Mouse (Mus musculus): Measurements from ENCODE around the gene Myh7b. TPM values are rescaled to one million over a fixed set of nuclear protein-coding genes. Genes with fewer than 3 reads are reported as not detected.
A peak's percentile ranks its signal among the peaks of the same experiment; 100 is the strongest.

The Myh7b gene
- total RNA-seq (2021) = 1 to 10 TPM; 5.0 to 6.7 TPM
- long read RNA-seq, experiment 1, partial matches to known transcripts = 24 of 26 reads
- long read RNA-seq, experiment 1, other reads (novel, unspliced or antisense) = 2 of 26 reads
- long read RNA-seq, experiment 2, partial matches to known transcripts = 15 of 21 reads
- long read RNA-seq, experiment 2, other reads (novel, unspliced or antisense) = 5 of 21 reads

DNA sequence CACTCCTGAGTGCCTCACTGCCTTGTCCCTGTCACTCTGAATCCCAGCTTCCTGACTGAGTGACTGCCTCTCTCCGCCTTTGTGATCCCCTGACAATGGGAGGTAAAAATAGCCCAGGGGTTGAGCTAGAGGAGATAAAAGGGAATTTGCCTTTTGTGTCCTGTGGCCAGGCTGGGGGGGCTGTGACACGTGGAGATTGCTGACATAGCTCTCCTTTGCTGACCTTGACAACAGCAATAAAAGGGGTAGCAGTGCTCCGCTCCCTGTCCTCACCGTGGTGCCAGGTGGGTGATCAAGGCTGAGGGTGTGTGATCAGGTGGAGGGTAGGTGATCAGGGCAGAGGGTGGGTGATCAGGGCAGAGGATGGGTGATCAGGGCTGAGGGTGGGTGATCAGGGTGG lies at the start of gene Myh7b:
Gene Myh7b (plus strand): TSS at position 235 of the 400 bp plus-strand sequence.
- DNase-seq (ENCODE audit: low spot score in 2 of 2) = no peak

DNA sequence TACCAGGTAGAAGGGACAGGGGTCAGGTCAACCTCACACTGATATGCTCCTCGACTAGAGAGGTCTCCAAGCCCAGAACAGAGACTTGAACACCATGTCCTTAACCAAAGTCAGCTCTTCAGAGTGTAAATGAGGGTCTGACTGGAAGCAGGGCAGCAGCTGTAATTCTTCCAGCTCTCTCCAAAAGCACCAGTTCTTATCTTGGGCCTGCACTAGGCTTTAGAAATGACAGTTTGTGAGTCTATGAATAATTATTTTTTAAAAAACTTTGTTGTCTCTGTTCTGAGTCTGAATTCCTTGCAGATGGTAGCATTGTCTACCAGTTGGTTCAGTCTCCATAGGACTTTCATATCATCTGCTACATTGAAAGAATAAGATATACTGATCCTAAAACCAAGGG lies 48.8 kb upstream of the Myh7b start:
- no peak for DNase-seq (ENCODE audit: low spot score in 2 of 2)

DNA sequence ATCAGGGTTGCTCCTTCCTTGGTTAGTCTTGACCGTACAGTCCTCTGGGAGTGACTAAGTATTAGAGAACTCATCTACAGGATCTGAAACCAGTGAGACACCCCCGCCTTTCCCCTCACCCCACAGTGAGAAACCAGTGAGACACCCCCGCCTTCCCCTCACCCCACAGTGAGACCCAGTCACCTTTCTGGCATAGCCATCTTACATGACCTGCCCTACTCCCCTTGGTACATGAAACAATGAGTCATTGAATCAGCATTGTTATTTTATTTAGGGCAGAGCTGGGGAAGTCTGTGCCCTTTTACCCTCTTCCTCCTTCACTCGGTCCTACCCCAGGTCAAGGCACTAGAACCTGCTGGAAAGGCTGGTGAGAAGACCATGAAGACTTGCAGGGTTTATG lies 48.1 kb upstream of the Myh7b start:
- no peak for DNase-seq (ENCODE audit: low spot score in 2 of 2)

DNA sequence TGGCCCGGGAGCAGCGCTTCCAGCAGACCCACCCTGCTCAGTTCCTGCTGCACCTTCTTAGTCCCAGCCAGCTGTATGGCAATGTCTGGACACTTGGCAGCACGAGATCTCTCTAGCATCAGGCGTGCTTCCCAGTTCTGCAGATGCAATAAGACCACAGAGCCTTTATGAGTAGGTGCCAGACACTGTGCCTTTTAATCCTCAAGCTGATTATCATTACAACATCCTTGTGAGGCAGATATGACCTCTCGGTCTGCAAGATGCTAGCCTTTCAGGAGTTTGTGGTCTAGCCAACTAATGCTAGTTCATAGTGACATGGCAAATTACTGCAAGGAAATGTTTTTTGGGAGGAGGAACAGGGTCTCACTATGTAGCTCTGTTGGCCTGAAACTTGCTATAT lies 43.3 kb upstream of the Myh7b start:
- DNase-seq (ENCODE audit: low spot score in 2 of 2) = no peak

DNA sequence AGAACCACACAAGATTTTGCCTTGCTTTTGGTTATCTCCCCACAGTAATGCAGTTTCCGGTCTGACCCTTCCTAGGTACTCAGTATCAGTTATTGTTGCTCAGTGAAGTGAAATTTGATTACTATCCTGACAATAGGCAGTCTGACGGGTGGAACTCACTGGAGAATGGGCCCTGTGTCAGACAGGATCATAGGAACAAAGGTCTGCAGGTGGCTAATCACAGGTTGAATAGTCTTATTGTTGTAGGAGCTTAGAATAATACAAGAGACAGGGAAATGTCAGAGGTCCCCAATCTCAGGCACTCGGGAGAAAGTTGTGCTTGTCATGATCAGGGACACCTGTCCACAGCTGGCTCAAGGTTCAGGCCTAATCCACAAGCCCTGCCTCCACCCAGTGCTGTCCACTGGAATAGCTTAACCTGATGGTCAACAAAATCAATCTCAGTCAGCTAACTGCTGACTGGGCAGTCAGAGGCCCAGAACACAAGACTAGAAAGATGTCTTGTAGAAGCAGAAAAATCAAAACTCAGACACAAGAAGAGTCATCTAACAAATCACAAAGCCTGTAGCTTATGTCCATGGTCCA lies 41.7 kb upstream of the Myh7b start:
- DNase-seq (ENCODE audit: low spot score in 2 of 2) = no peak

DNA sequence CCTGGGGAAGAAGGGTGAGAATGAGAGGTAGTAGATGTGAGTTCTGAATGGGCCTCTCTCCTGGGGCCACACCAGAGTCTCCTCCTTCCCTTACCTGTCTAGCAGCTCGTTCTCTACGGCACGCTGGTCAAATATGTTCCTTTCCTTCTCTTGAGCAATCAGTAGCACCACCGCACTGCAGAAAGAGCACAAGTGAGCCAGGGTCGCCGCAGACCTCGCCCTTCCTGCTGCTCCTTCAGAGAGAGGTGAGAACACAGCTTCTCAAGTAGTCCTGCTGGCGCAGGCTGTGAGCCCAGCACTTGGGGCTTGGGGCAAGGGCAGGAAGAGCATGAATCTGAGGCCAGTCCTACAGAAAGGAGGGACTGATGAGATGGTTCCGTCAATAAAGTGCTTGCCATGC lies 38.0 kb upstream of the Myh7b start:
- no peak for DNase-seq (ENCODE audit: low spot score in 2 of 2)

DNA sequence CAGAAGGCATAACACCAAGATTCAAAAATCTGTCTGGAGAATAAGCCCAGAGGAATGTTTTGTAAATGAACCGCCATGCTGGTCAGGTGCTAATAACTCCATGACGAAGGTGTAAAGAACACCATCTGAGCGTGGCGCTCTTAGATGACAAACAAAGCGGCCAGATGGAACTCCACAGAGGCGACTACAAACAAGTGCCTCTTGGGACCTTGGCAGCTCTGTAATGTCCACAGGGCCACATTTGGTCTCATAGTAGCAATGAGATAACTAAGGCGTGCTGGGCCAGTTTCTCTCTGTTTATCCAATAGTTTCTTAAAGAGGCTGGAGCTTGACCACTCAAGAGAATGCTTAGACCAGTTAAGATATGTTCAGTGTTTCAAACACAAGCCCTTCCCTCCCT lies 37.0 kb upstream of the Myh7b start:
- no peak for DNase-seq (ENCODE audit: low spot score in 2 of 2)

DNA sequence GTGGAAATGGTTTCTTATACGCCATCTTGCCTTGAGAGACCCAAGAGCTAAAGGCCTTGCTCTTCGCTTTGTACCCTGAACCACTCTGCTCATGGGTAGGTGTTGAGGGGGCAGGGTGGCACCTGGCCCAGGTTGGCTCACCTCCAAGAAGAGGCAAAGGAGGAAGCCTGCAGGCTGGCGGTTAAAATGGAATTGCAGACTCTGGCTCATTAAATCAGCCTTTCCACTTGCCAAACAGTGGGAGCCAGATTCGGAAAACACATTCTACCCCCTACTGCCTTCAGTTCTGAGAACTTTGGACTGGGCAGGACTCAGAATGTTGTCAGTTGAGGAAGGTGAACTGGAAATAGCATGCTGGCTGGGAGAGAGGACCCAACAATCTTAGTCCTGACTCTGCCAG lies 36.3 kb upstream of the Myh7b start:
- peak; percentile 37 to 39 for DNase-seq (ENCODE audit: low spot score in 2 of 2)

DNA sequence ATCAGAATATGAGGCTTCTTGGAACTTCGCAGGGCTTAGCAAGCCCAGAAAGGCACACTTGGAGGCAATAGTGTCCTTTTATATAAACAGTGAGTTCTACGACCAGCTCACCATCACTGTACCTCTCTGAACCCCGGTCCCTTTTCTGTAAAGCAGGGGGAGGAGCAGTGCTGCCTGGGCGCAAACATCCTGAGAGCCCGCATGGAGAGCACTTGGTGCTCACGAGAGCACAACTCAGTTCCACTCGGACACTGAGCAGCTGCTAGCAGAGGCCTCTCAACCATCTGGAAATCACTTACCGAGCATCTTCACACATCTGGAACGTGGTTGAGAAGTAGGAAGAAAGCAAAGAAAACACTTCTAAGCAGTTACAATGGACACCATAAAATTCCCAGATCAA lies 34.4 kb upstream of the Myh7b start:
- no peak for DNase-seq (ENCODE audit: low spot score in 2 of 2)

DNA sequence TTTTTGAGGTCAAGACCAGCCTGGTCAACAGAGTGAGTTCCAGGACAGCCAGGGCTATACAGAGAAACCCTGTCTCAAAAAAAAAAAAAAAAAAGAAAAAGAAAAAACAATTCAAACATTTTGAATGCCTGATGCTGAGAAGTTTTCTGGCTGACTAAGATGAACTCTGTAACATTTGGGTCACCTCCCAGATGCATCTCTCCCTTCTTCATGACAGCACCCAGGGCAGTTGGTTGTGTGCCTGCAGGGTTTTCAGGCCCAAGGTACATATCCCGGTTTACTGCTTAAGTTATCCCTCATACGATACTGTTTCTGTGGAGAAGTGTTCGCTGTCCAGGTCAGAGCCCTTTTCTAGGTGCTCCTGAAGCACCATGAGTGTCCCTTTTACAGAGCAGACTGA lies 30.7 kb upstream of the Myh7b start:
- no peak for DNase-seq (ENCODE audit: low spot score in 2 of 2)

DNA sequence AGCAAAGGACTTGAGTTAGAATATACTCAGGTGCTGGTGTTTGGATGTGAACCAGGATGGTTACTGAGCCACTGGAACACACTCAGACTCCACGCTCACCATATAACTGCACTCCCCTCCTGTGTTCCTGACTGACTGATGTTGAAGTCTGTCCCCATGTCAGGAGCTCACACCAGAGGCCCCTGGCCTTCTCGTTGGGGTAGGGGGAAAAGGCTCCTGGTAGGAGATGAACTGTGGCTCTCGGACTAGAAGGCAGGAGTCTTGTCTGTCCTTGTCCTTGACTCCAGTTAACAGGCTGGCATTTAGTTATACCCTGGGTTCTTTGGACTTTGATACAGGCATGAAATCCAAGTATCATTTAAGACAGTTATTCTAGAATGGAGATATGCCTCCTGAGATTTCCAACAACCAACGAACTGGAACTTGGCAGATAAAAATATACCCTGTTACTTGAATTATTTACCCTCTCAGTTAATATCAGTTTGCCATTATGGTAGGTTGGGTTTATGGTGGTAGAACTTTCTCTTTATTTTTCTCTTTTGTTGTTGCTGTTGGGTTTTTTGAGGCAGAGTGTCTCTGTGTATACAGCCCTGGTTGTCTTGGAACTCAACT lies 28.5 kb upstream of the Myh7b start:
- DNase-seq (ENCODE audit: low spot score in 2 of 2) = no peak

DNA sequence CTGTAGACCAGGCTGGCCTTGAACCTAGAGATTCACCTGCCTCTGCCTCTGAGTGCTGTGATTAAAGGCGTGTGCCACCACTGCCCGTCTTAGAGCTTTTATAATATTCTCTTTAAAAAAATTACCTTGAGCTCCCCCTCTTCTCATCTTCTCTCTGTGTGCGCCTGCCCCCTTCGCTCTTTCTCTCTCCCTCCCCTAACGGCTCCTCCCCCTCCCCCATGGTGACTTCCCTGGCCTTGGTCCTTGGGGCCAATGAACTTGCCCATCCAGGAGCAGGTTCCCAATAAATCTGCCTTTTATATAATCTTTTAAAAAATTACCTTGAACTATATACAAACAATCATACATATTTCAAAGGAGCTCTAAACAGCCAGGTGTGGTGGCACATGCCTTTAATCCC lies 28.0 kb upstream of the Myh7b start:
- no peak for DNase-seq (ENCODE audit: low spot score in 2 of 2)

DNA sequence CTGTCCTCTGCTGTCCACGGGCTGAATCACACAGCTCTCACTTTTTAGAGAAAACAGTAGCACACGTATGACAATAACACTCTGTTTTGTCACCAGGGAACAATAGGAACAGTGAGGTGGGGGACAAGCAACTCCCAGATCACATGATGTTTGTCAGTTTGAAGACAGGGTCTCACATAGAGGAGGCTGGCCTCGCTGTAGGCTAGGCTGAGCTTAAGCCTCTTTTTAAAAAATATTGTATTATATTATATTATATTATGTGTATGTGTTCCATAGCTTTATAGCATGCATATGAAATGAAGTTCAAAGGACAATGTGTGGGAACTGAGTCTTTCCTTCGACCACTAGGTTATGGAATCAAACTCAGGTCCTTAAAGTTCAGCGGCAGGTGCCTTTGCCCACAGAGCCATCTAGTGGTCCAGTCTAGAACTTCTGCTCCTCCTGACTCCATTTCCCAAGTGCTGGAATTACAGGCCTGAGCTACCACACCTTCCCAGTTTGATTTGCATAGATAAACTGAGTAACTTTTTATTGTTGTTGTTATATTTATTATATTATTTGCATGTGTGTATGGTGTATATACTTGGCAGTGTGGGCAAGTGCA lies 27.0 kb upstream of the Myh7b start:
- peak; percentile 53 to 72 for DNase-seq (ENCODE audit: low spot score in 2 of 2)

DNA sequence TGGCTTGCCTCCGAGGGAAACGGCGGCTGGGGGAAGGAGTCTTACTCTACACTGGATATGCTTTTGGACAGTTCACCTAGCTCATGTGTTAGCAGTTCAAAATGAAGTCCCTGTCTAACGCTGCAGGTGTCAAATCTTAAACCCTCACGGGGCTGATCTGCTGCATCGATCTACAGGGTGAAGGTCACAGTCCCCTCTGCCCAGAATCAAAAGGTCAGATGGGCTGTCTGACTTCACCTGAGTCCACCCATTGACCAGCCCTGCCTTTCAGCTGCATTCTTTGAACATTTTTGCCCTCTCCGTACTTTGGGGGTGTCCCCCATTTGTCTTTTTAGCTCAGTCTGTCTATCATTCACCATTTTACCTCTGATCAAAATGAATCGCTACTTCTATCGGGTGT lies 25.9 kb upstream of the Myh7b start:
- no peak for DNase-seq (ENCODE audit: low spot score in 2 of 2)

DNA sequence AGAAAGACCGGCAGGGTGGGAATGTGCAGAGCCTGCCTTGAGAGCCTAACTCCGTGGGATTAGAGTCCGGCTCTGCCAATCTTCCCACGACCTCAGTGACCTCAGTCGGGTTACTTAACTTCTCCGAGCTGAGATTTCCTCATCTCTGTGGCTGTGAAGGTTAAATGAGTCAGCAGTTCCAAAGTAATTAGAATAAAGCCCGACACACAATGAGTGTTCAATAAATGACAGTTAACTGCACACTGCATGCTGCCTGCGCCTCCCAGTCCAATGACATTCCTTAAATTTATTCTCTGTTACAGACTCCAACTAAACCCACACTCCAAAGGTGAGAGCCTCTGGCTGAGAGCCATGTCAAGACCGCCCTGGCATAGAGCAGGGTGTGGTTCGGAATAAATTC lies 25.5 kb upstream of the Myh7b start:
- no peak for DNase-seq (ENCODE audit: low spot score in 2 of 2)

DNA sequence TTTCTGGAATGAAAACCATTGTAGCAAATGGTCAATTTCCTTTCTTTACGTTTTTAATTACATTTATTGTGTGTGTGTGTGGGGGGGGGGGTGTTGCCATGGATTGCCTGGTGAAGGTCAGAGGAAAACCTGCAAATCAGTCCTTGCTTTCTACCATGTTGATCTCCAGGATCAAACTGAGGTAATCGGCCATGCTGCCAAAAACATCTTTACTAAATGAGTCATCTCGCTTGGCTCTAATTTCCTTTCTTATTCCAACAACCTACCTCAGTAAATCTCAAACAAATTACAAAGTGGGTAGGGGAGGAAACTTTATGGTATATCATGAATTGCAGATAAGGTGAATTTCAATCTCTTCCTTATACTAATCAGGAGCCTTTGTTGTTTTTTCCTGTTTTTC lies 22.9 kb upstream of the Myh7b start:
- DNase-seq (ENCODE audit: low spot score in 2 of 2) = no peak

DNA sequence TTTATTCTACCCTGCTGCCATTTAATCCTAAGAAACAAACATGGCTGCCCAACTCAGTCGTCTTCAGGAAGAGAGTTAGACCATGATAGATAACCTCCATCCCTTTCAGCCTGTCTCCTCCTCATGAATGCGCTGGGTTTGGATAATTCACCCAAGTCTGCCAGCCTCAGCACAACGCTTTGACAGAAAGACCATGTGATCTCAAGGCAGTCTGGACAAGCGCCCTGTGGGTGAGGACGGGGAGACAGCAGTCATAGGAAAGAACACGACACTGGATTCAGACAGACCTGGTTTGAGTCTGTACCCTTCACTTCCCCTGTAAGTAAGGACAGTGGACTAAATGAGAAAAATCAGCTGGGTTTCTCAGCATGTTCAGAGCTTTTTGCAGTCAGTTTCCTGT lies 21.5 kb upstream of the Myh7b start:
- DNase-seq (ENCODE audit: low spot score in 2 of 2) = no peak

DNA sequence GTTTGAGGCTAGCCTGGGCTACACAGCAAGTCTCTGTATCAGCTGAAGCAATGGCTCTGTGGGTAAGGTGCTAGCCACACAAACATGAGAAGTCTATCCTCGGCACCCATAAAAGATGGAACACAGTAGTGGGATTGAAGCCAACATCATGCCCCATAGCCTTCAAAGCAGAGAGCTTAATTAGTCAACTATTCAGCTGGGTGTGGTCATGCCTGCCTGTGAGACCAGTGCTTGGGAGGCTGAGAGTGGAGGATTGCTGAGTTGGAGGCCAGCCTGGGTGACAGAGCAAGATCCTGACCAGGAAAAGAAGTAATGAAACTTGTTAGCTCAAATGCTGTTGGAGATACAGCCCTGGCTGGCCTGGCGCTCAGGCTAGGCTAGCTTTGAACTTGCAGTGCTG lies 20.1 kb upstream of the Myh7b start:
- no peak for DNase-seq (ENCODE audit: low spot score in 2 of 2)

DNA sequence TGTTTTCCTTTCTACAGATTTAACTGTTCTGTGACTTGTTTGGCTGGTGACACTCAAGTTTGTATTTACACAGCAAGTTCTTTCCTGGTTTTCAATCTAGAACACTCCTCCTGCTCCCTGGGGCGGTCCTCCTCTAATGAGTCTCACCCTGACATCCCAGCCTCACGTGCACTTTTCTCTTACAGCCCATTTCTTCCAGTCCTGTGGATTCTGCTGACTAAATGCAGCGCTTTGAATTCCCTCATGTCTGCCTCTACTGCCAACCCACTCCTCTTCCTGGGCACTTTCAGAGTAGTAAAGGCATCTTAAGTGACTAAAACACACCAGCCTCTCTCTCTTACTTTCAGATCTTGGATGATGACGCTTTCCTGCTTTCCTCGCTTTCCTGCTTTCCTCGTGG lies 19.3 kb upstream of the Myh7b start:
- DNase-seq (ENCODE audit: low spot score in 2 of 2) = no peak

DNA sequence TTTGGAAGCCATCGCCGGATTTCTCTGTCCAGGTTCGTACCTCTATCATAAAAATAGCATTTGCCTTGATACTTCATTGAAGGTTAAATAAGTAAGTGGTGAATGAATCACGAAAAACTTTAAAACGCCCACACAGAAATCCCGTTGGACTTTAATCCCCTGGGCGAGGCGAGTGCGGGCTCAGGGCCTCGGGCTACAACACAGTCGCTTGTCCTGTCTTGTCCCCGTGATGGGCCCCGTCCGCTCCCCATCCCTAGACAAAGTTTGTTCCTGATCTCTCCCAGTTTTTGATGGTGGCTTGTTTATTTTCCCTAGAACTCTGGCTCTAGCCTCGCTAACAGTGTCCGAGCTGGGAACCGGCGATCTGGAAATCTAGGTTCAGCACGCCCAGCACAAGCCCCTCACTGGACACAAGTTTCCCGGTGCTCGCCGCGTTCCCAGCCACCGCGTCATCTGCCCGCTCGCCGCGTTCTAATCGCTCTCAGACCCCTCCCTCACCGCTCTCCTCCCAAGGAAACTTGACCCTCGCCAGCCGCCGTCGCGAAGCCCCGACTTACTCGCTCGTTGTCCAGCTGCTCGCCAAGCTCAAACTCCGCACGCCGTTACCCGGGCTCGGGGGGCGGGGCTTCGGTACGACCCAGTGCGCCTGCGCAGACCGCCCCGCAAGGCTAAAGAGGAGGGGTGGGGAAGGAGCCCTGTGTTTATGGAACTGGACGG lies 18.7 kb upstream of the Myh7b start, which contains the start of gene Gss:
Gene Gss (minus strand): TSS at position 674 of the 717 bp plus-strand sequence.
- peak; percentile 98 to 100 for DNase-seq (ENCODE audit: low spot score in 2 of 2)

DNA sequence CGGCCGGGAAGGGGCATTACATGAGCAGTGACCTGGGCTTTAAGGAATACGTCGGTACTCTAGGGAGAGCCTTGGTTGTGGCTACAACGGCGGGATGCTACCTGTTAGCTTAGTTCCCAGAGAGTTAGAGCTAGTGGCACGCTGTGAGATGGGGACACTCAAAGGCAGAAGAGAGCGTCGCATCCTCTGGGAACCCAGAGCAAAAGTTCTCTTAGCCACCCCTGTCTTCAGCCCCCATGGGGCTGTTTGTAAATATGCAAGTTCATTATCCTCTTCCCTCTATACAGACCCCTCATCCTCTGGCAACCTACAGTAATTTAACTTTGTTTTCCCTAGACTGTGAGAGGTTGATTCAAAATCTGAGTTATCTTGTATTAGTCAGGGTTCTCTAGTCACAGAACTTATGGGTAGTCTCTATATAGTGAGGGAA lies 18.1 kb upstream of the Myh7b start:
- DNase-seq (ENCODE audit: low spot score in 2 of 2) = no peak

DNA sequence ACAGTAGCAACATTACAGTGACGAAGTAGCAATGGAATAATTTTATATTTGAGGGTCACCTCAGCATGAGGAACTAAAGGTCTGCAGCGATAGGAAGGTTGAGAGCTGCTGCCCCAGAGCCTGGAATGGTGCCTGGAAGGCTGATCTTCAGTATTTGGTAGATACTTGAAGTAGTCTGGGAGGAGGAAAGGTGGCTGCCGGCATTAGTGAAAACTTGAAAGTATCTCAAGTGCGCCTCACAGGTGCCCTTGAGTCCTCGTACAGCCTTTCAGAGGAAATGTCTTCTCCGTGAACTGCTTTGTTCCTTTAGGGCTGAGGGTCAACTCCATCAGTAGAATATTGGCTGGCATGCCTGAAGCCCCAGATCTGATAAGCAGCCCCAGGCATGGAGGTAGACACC lies 15.5 kb upstream of the Myh7b start:
- no peak for DNase-seq (ENCODE audit: low spot score in 2 of 2)
